Mouse (Mus musculus): ENCODE results near the gene Rap2a. TPM values are rescaled to one million over a fixed set of nuclear protein-coding genes. Genes with fewer than 3 reads are reported as not detected.
A peak's percentile ranks its signal among the peaks of the same experiment; 100 is the strongest.

Rap2a gene
- polyA plus RNA-seq, 1 experiment from 2014 or later: 21.8 TPM

GRCm38 (mm10) chr14:120503641-120504040, 25.4 kb downstream of the Rap2a start:
- 93% methylated on average over 12 of the region's 12 CpGs for WGBS
- H3K36me3 ChIP-seq: peaks cover 3% of the 10 kb centered on the region; the same call in 1 of the 2 replicates
- H3K9ac ChIP-seq: no peak overlapping the region
- no peaks in the 10 kb centered on the region for H3K27me3 ChIP-seq (replicated peaks)
- no peaks in the 10 kb centered on the region for H3K4me1 ChIP-seq
- H3K9me3 ChIP-seq: no peaks in the 10 kb centered on the region
- H3K4me3 ChIP-seq: no peak overlapping the region
- no peak overlapping the region for H3K4me2 ChIP-seq (replicated peaks)
- no peak for ATAC-seq (ENCODE audit: low FRiP score, low read depth)
- no peak overlapping the region for H3K27ac ChIP-seq

GRCm38 (mm10) chr14:120504423-120504822, 26.2 kb downstream of the Rap2a start:
- WGBS: 92% methylated on average over 12 of the region's 12 CpGs
- H3K4me3 ChIP-seq: no peak overlapping the region
- no peaks in the 10 kb centered on the region for H3K27me3 ChIP-seq (replicated peaks)
- no peak overlapping the region for H3K4me2 ChIP-seq (replicated peaks)
- peaks cover 3% of the 10 kb centered on the region; the same call in 1 of the 2 replicates for H3K36me3 ChIP-seq
- H3K27ac ChIP-seq: no peak overlapping the region
- ATAC-seq (ENCODE audit: low FRiP score, low read depth): no peak
- H3K4me1 ChIP-seq: no peaks in the 10 kb centered on the region
- H3K9me3 ChIP-seq: no peaks in the 10 kb centered on the region
- H3K9ac ChIP-seq: no peak overlapping the region

GRCm38 (mm10) chr14:120504928-120505461, 26.8 kb downstream of the Rap2a start:
- H3K4me1 ChIP-seq: no peaks in the 10 kb centered on the region
- H3K9me3 ChIP-seq: no peaks in the 10 kb centered on the region
- no peak overlapping the region for H3K4me3 ChIP-seq
- WGBS: 93% methylated on average over 18 of the region's 18 CpGs
- H3K4me2 ChIP-seq (replicated peaks): no peak overlapping the region
- no peak for ATAC-seq (ENCODE audit: low FRiP score, low read depth)
- H3K36me3 ChIP-seq: peaks cover 3% of the 10 kb centered on the region; the same call in 1 of the 2 replicates
- no peak overlapping the region for H3K9ac ChIP-seq
- H3K27me3 ChIP-seq (replicated peaks): no peaks in the 10 kb centered on the region
- H3K27ac ChIP-seq: no peak overlapping the region

GRCm38 (mm10) chr14:120505918-120506317, 27.7 kb downstream of the Rap2a start:
- Histone ChIP-seq H3K4me1 (no peaks in the 10 kb centered on the region), H3K9me3 (no peaks in the 10 kb centered on the region), H3K27me3 (replicated peaks) (no peaks in the 10 kb centered on the region), H3K4me2 (replicated peaks) (no peak overlapping the region), H3K9ac (no peak overlapping the region), H3K36me3 (peaks cover 3% of the 10 kb centered on the region; the same call in 1 of the 2 replicates), H3K27ac (no peak overlapping the region), H3K4me3 (no peak overlapping the region)
- no peak for ATAC-seq (ENCODE audit: low FRiP score, low read depth)
- 94% methylated on average over 6 of the region's 6 CpGs for WGBS

- peak; percentile 77 for ATAC-seq (ENCODE audit: low FRiP score, low read depth)
- Histone ChIP-seq H3K9ac (no peak overlapping the region), H3K27ac (0 out of 2 replicates have a peak overlapping the region, but pooled peaks have one; percentile 32), H3K27me3 (replicated peaks) (no peaks in the 10 kb centered on the region), H3K9me3 (no peaks in the 10 kb centered on the region), H3K4me2 (replicated peaks) (no peak overlapping the region), H3K4me3 (no peak overlapping the region), H3K4me1 (no peaks in the 10 kb centered on the region), H3K36me3 (peaks cover 3% of the 10 kb centered on the region; the same call in 1 of the 2 replicates)
- WGBS: 44% methylated on average over 12 of the region's 12 CpGs
Observed at GRCm38 (mm10) chr14:120507516-120507915, 29.3 kb downstream of the Rap2a start.

- 90% methylated on average over 16 of the region's 16 CpGs for WGBS
- H3K27me3 ChIP-seq (replicated peaks): no peaks in the 10 kb centered on the region
- H3K4me3 ChIP-seq: no peak overlapping the region
- peaks cover 2% of the 10 kb centered on the region; the same call in 1 of the 2 replicates for H3K36me3 ChIP-seq
- no peaks in the 10 kb centered on the region for H3K9me3 ChIP-seq
- no peak overlapping the region for H3K4me2 ChIP-seq (replicated peaks)
- H3K4me1 ChIP-seq: no peaks in the 10 kb centered on the region
- H3K27ac ChIP-seq: no peak overlapping the region
- H3K9ac ChIP-seq: no peak overlapping the region
- ATAC-seq (ENCODE audit: low FRiP score, low read depth): no peak
Observed at GRCm38 (mm10) chr14:120508566-120509365, 30.5 kb downstream of the Rap2a start.

GRCm38 (mm10) chr14:120509366-120509640, 31.1 kb downstream of the Rap2a start:
- 78% methylated on average over 5 of the region's 5 CpGs for WGBS
- H3K4me3 ChIP-seq: no peak overlapping the region
- H3K27ac ChIP-seq: no peak overlapping the region
- no peaks in the 10 kb centered on the region for H3K9me3 ChIP-seq
- no peaks in the 10 kb centered on the region for H3K4me1 ChIP-seq
- H3K27me3 ChIP-seq (replicated peaks): no peaks in the 10 kb centered on the region
- H3K9ac ChIP-seq: no peak overlapping the region
- H3K4me2 ChIP-seq (replicated peaks): no peak overlapping the region
- ATAC-seq (ENCODE audit: low FRiP score, low read depth): no peak
- H3K36me3 ChIP-seq: no peaks in the 10 kb centered on the region; the same call in 1 of the 2 replicates

GRCm38 (mm10) chr14:120511821-120512220, 33.6 kb downstream of the Rap2a start:
- ATAC-seq (ENCODE audit: low FRiP score, low read depth): no peak
- Histone ChIP-seq H3K4me2 (replicated peaks) (no peak overlapping the region), H3K36me3 (no peaks in the 10 kb centered on the region), H3K27me3 (replicated peaks) (no peaks in the 10 kb centered on the region), H3K9me3 (no peaks in the 10 kb centered on the region), H3K4me1 (no peaks in the 10 kb centered on the region), H3K4me3 (no peak overlapping the region), H3K9ac (no peak overlapping the region), H3K27ac (no peak overlapping the region)
- WGBS: 80% methylated on average over 5 of the region's 5 CpGs

GRCm38 (mm10) chr14:120514821-120515271, 36.6 kb downstream of the Rap2a start:
- 80% methylated on average over 4 of the region's 4 CpGs for WGBS
- H3K4me2 ChIP-seq (replicated peaks): no peak overlapping the region
- no peaks in the 10 kb centered on the region for H3K27me3 ChIP-seq (replicated peaks)
- H3K4me3 ChIP-seq: no peak overlapping the region
- H3K9me3 ChIP-seq: no peaks in the 10 kb centered on the region
- no peak overlapping the region for H3K27ac ChIP-seq
- no peak overlapping the region for H3K9ac ChIP-seq
- H3K36me3 ChIP-seq: no peaks in the 10 kb centered on the region
- H3K4me1 ChIP-seq: no peaks in the 10 kb centered on the region
- no peak for ATAC-seq (ENCODE audit: low FRiP score, low read depth)

GRCm38 (mm10) chr14:120515376-120515775, 37.1 kb downstream of the Rap2a start:
- H3K4me2 ChIP-seq (replicated peaks): no peak overlapping the region
- no peaks in the 10 kb centered on the region for H3K36me3 ChIP-seq
- no peaks in the 10 kb centered on the region for H3K27me3 ChIP-seq (replicated peaks)
- H3K4me3 ChIP-seq: no peak overlapping the region
- no peaks in the 10 kb centered on the region for H3K4me1 ChIP-seq
- no peak for ATAC-seq (ENCODE audit: low FRiP score, low read depth)
- no peak overlapping the region for H3K27ac ChIP-seq
- no peaks in the 10 kb centered on the region for H3K9me3 ChIP-seq
- 83% methylated on average over 1 of the region's 1 CpGs for WGBS
- no peak overlapping the region for H3K9ac ChIP-seq

- Histone ChIP-seq H3K36me3 (no peaks in the 10 kb centered on the region), H3K27ac (no peak overlapping the region)
- WGBS: 93% methylated on average over 5 of the region's 5 CpGs
Observed at GRCm38 (mm10) chr14:120518706-120519105, 40.5 kb downstream of the Rap2a start.

GRCm38 (mm10) chr14:120519921-120520320, 41.7 kb downstream of the Rap2a start:
- H3K27me3 ChIP-seq (replicated peaks): no peaks in the 10 kb centered on the region
- H3K27ac ChIP-seq: no peak overlapping the region
- H3K9ac ChIP-seq: no peak overlapping the region
- no peaks in the 10 kb centered on the region for H3K4me1 ChIP-seq
- H3K9me3 ChIP-seq: no peaks in the 10 kb centered on the region
- no peaks in the 10 kb centered on the region for H3K36me3 ChIP-seq
- no peak overlapping the region for H3K4me2 ChIP-seq (replicated peaks)
- no peak overlapping the region for H3K4me3 ChIP-seq
- ATAC-seq (ENCODE audit: low FRiP score, low read depth): no peak
- WGBS: 71% methylated on average over 1 of the region's 1 CpGs

More at GRCm38 (mm10) chr14:120518706-120519105, 40.5 kb downstream of the Rap2a start:
- Histone ChIP-seq H3K4me3 (no peak overlapping the region), H3K9me3 (no peaks in the 10 kb centered on the region), H3K4me2 (replicated peaks) (no peak overlapping the region), H3K9ac (no peak overlapping the region), H3K27me3 (replicated peaks) (no peaks in the 10 kb centered on the region), H3K4me1 (no peaks in the 10 kb centered on the region)
- no peak for ATAC-seq (ENCODE audit: low FRiP score, low read depth)

Data from neural tube, embryonic 12.5 days (tissue).